Comparison of ENCODE assay signal across 21 mouse cellular contexts in genomic region chr2:119516811-119517210, GRCm38 (mm10). TPM values are rescaled to one million over a fixed set of nuclear protein-coding genes. Genes with fewer than 3 reads are reported as not detected.
DNase-seq lines count a peak whose midpoint lies in the region; ATAC-seq and TF ChIP-seq lines count a peak whose summit lies in the region.
"Had no signal": no experiment of that assay in that cellular context is flagged by ENCODE, and none has a peak within 500 bp of the region (broad histone marks: within the 10 kb centered on the region; RNA-seq: fewer than 3 reads in every experiment).

No protein-coding gene starts in this region.

- no peak for TF ChIP-seq POLR2A in spleen, adult 2 months (IDR thresholded peaks at IDR 0.05; ENCODE audit: low read depth, low read length)

- no peak for TF ChIP-seq CTCF in spleen, adult 2 months (IDR thresholded peaks at IDR 0.05; ENCODE audit: extremely low read depth, insufficient read depth, insufficient read length, insufficient replicate concordance)

- 0 out of 2 replicates have a peak, but pooled peaks have one; percentile 41 for ATAC-seq in neutrophil, adult 5-6 weeks (ENCODE audit: extremely low read depth, insufficient number of reproducible peaks, low FRiP score, poor library complexity, severe bottlenecking)
- no peak for ATAC-seq in erythroblast, adult 5-6 weeks (replicated peaks; ENCODE audit: low FRiP score, poor library complexity, severe bottlenecking)
- ATAC-seq: forebrain, embryonic 16.5 days; Patski had no signal

- peak; percentile 9 to 44 for DNase-seq in spleen, adult 2 months (ENCODE audit: low read depth in 1 of 2, low spot score in 2 of 2)
- DNase-seq in spleen, adult 18-20 months = no peak
- peak; percentile 56 to 59 for DNase-seq in B cell, adult 2 months
- DNase-seq in lung, postnatal 4 days = no peak
- DNase-seq: adrenal gland, postnatal 10 days; adrenal gland, postnatal 36 days; cerebellum, adult 18-20 months; cerebellum, adult 9-10 months; cerebellum, postnatal 14 days; gastrocnemius, postnatal 10 days; gastrocnemius, postnatal 36 days; heart, adult 11 months had no signal

- H3K4me3 ChIP-seq in spleen, adult 2 months (ENCODE audit: extremely low read depth, insufficient read depth, insufficient read length) = no peak overlapping the region
- H3K4me3 ChIP-seq: forebrain, embryonic 12.5 days; hindbrain, embryonic 12.5 days; hindbrain, embryonic 15.5 days had no signal

- H3K4me1 ChIP-seq in spleen, adult 2 months (ENCODE audit: control insufficient read depth, insufficient read depth, insufficient read length) = peaks cover 3% of the 10 kb centered on the region; the same call in 1 of the 2 replicates
- H3K4me1 ChIP-seq: forebrain, embryonic 12.5 days; hindbrain, embryonic 12.5 days; hindbrain, embryonic 15.5 days had no signal

- WGBS in spleen, adult 2 months = 29% methylated on average over 5 of the region's 5 CpGs

- no peaks in the 10 kb centered on the region for H3K27me3 ChIP-seq in spleen, adult 2 months (ENCODE audit: control insufficient read depth, insufficient read depth, low read length)
- H3K27me3 ChIP-seq: forebrain, embryonic 12.5 days; hindbrain, embryonic 12.5 days; hindbrain, embryonic 15.5 days; Patski had no signal

- H3K36me3 ChIP-seq in spleen, adult 2 months (ENCODE audit: control insufficient read depth, insufficient read depth, low read length) = no peaks in the 10 kb centered on the region
- H3K36me3 ChIP-seq: forebrain, embryonic 12.5 days; G1E; hindbrain, embryonic 12.5 days; hindbrain, embryonic 15.5 days had no signal

- H3K27ac ChIP-seq in spleen, adult 2 months (ENCODE audit: insufficient read depth, low read length) = no peak overlapping the region
- H3K27ac ChIP-seq: forebrain, embryonic 12.5 days; hindbrain, embryonic 12.5 days; hindbrain, embryonic 15.5 days had no signal

RNA-seq across cellular contexts. Expression of gene Exd1, which starts 30.6 kb away (rescaled TPM):
- 0.09 and 0.12 TPM in 2 replicates for polyA plus RNA-seq in spleen, adult 2 months (2012; rRNA removed)
- total RNA-seq in neutrophil, adult 5-6 weeks (2017) = 0.12 TPM in 2 replicates
- not detected in 2 replicates for total RNA-seq in erythroblast, adult 5-6 weeks (2015; ENCODE audit: low replicate concordance)
- not detected in 2 replicates for total RNA-seq in erythroblast, adult 5-6 weeks (2017; ENCODE audit: low replicate concordance)
- total RNA-seq: hematopoietic stem cell, adult 5-6 weeks had no signal

RNA-seq across cellular contexts. Expression of gene Chp1, which starts 30.7 kb away (rescaled TPM):
- polyA plus RNA-seq in spleen, adult 2 months (2012; rRNA removed) = 34.9 and 39.0 TPM in 2 replicates
- 143 and 172 TPM in 2 replicates for total RNA-seq in neutrophil, adult 5-6 weeks (2017)
- total RNA-seq in erythroblast, adult 5-6 weeks (2015; ENCODE audit: low replicate concordance) = 84.4 and 108 TPM in 2 replicates
- total RNA-seq in erythroblast, adult 5-6 weeks (2017; ENCODE audit: low replicate concordance) = 111 and 170 TPM in 2 replicates

RNA-seq across cellular contexts. Expression of gene Ino80, which starts 39.3 kb away (rescaled TPM):
- polyA plus RNA-seq in spleen, adult 2 months (2012; rRNA removed) = 7.3 and 8.0 TPM in 2 replicates
- 30.2 and 33.1 TPM in 2 replicates for total RNA-seq in neutrophil, adult 5-6 weeks (2017)
- 8.6 and 10.9 TPM in 2 replicates for total RNA-seq in erythroblast, adult 5-6 weeks (2015; ENCODE audit: low replicate concordance)
- total RNA-seq in erythroblast, adult 5-6 weeks (2017; ENCODE audit: low replicate concordance) = 6.6 and 7.6 TPM in 2 replicates

Comparison
In these comparisons a context has a peak if more than half of its experiments do, and no peak if none do; other contexts are left out.
1. DNase-seq: peak in spleen, adult 2 months (2 of 2) and B cell, adult 2 months (2 of 2); none in spleen, adult 18-20 months (0 of 2) and lung, postnatal 4 days (0 of 2).